Mouse (Mus musculus): ENCODE measurements at regions not wholly inside any gene's neighbourhood (a gene's known extent, or its start where the extent isn't known, plus 50 kb on each side); places are given as distances from the start of the nearest gene placed in this dataset.

GRCm38 (mm10) chr15:42913285-42913684 is 2779.1 kb downstream of the 9330182O14Rik start:
- TF ChIP-seq HCFC1 (IDR thresholded peaks at IDR 0.05; ENCODE audit: low read depth, low read length) (no peak), POLR2A (IDR thresholded peaks at IDR 0.05; ENCODE audit: control insufficient read depth in 1 of 2, insufficient read depth in 1 of 2, low read depth in 1 of 2, low read length in 2 of 2, poor library complexity in 1 of 2) (no peak), CTCF (IDR thresholded peaks at IDR 0.05 in 2 of 3, conservative IDR thresholded peaks at IDR 0.05 in 1 of 3; ENCODE audit: control insufficient read depth in 1 of 3, insufficient read depth in 1 of 3, low read depth in 2 of 3, low read length in 3 of 3, poor library complexity in 1 of 3, severe bottlenecking in 1 of 3) (no peak), EP300 (IDR thresholded peaks at IDR 0.05; ENCODE audit: low read depth in 1 of 2, low read length in 2 of 2) (no peak), RAD21 (IDR thresholded peaks at IDR 0.05; ENCODE audit: low read depth, low read length) (no peak), SMC3 (IDR thresholded peaks at IDR 0.05; ENCODE audit: low read depth, low read length) (no peak), USF2 (IDR thresholded peaks at IDR 0.05; ENCODE audit: borderline replicate concordance in 1 of 2, insufficient read depth in 1 of 2, low read depth in 1 of 2, low read length in 2 of 2) (no peak), TAL1 (IDR thresholded peaks at IDR 0.05; ENCODE audit: low read length) (no peak)
